Mouse (Mus musculus): Measurements from ENCODE around the gene Trappc6a. TPM values are rescaled to one million over a fixed set of nuclear protein-coding genes. Genes with fewer than 3 reads are reported as not detected.
"Not testable (repeated sequence)": the region's sequence is repeated elsewhere in the genome, so short reads cannot be mapped to it uniquely, and the experiment has no call there.

The Trappc6a gene
- polyA plus RNA-seq, 1 experiment from 2014 or later, result 67.8 TPM

GRCm38 (mm10) chr7:19509786-19510185 is 1.6 kb downstream of the Trappc6a start:
- peak overlapping the region; percentile 97 for H3K4me2 ChIP-seq (replicated peaks)
- peaks cover 22% of the 10 kb centered on the region for H3K4me1 ChIP-seq
- peak overlapping the region; percentile 63 for H3K4me3 ChIP-seq
- 93% methylated on average over 7 of the region's 7 CpGs for WGBS
- ATAC-seq (ENCODE audit: low FRiP score, low read depth), result no peak
- no peak overlapping the region for H3K9ac ChIP-seq
- H3K27me3 ChIP-seq, result no peaks in the 10 kb centered on the region
- H3K36me3 ChIP-seq, result no peaks in the 10 kb centered on the region
- no peaks in the 10 kb centered on the region for H3K9me3 ChIP-seq
- H3K27ac ChIP-seq, result no peak overlapping the region

- H3K36me3 ChIP-seq; H3K9me3 ChIP-seq; H3K4me3 ChIP-seq; H3K27ac ChIP-seq; ATAC-seq (ENCODE audit: low FRiP score, low read depth); H3K9ac ChIP-seq; H3K4me2 ChIP-seq (replicated peaks): not testable (repeated sequence)
- Histone ChIP-seq H3K27me3 (peaks cover 14% of the 10 kb centered on the region), H3K4me1 (peaks cover 16% of the 10 kb centered on the region)
- WGBS, result 91% methylated on average over 6 of the region's 7 CpGs
Measured at GRCm38 (mm10) chr7:19511934-19512333, 3.7 kb downstream of the Trappc6a start.

- peaks cover 13% of the 10 kb centered on the region for H3K4me1 ChIP-seq
- ATAC-seq (ENCODE audit: low FRiP score, low read depth), result no peak
- peaks cover 18% of the 10 kb centered on the region for H3K27me3 ChIP-seq
- H3K36me3 ChIP-seq, result no peaks in the 10 kb centered on the region
- no peak overlapping the region for H3K9ac ChIP-seq
- WGBS, result 75% methylated on average over 6 of the region's 6 CpGs
- H3K9me3 ChIP-seq, result no peaks in the 10 kb centered on the region
- H3K4me2 ChIP-seq (replicated peaks), result no peak overlapping the region
- no peak overlapping the region for H3K27ac ChIP-seq
- H3K4me3 ChIP-seq, result no peak overlapping the region
Measured at GRCm38 (mm10) chr7:19512353-19512752, 4.2 kb downstream of the Trappc6a start.

- no peaks in the 10 kb centered on the region for H3K36me3 ChIP-seq
- peak within 1 kb of the TSS; percentile 61 for H3K9ac ChIP-seq
- H3K4me2 ChIP-seq (replicated peaks), result peak within 1 kb of the TSS; percentile 52
- peaks cover 15% of the 10 kb centered on the region for H3K4me1 ChIP-seq
- H3K9me3 ChIP-seq, result no peaks in the 10 kb centered on the region
- H3K27ac ChIP-seq, result no peak within 1 kb of the TSS
- 4% methylated on average over 26 of the region's 29 CpGs for WGBS
- no peak for ATAC-seq (ENCODE audit: low FRiP score, low read depth)
- peak within 1 kb of the TSS; percentile 7; the same call in 1 of the 2 replicates for H3K4me3 ChIP-seq
- peaks cover 72% of the 10 kb centered on the region for H3K27me3 ChIP-seq
Measured at GRCm38 (mm10) chr7:19517652-19518365, 9.6 kb downstream of the Trappc6a start, which contains the start of gene Nkpd1. TSS of gene Nkpd1 (plus strand) at chr7:19517838.

GRCm38 (mm10) chr7:19520032-19520431 is 11.8 kb downstream of the Trappc6a start:
- peaks cover 35% of the 10 kb centered on the region for H3K4me1 ChIP-seq
- H3K4me3 ChIP-seq, result peak overlapping the region; percentile 29
- H3K4me2 ChIP-seq (replicated peaks), result peak overlapping the region; percentile 58
- H3K27me3 ChIP-seq, result peaks cover 95% of the 10 kb centered on the region
- no peak for ATAC-seq (ENCODE audit: low FRiP score, low read depth)
- no peaks in the 10 kb centered on the region for H3K9me3 ChIP-seq
- 3% methylated on average over 20 of the region's 23 CpGs for WGBS
- peak overlapping the region; percentile 59 for H3K9ac ChIP-seq
- no peaks in the 10 kb centered on the region for H3K36me3 ChIP-seq
- H3K27ac ChIP-seq, result no peak overlapping the region

- peaks cover 85% of the 10 kb centered on the region for H3K27me3 ChIP-seq
- H3K9me3 ChIP-seq, result no peaks in the 10 kb centered on the region
- peaks cover 1% of the 10 kb centered on the region for H3K36me3 ChIP-seq
- H3K9ac ChIP-seq, result peak overlapping the region; percentile 40; the same call in 1 of the 2 replicates
- H3K4me3 ChIP-seq, result peak overlapping the region; percentile 49
- ATAC-seq (ENCODE audit: low FRiP score, low read depth), result no peak
- H3K4me2 ChIP-seq (replicated peaks), result peak overlapping the region; percentile 89
- no peak overlapping the region for H3K27ac ChIP-seq
- WGBS, result 11% methylated on average over 72 of the region's 72 CpGs
- H3K4me1 ChIP-seq, result peaks cover 30% of the 10 kb centered on the region
Measured at GRCm38 (mm10) chr7:19523017-19523756, 15.0 kb downstream of the Trappc6a start.

GRCm38 (mm10) chr7:19523757-19524419 is 15.7 kb downstream of the Trappc6a start:
- H3K4me2 ChIP-seq (replicated peaks), result peak overlapping the region; percentile 89
- H3K36me3 ChIP-seq, result peaks cover 8% of the 10 kb centered on the region
- WGBS, result under 1% methylated on average over 64 of the region's 64 CpGs
- H3K27ac ChIP-seq, result no peak overlapping the region
- H3K4me3 ChIP-seq, result peak overlapping the region; percentile 49
- H3K4me1 ChIP-seq, result peaks cover 30% of the 10 kb centered on the region
- peak overlapping the region; percentile 51 for H3K9ac ChIP-seq
- no peaks in the 10 kb centered on the region for H3K9me3 ChIP-seq
- peaks cover 78% of the 10 kb centered on the region for H3K27me3 ChIP-seq
- ATAC-seq (ENCODE audit: low FRiP score, low read depth), result peak; percentile 45

GRCm38 (mm10) chr7:19524420-19525104 is 16.4 kb downstream of the Trappc6a start:
- peak; percentile 5; the same call in 1 of the 2 replicates for ATAC-seq (ENCODE audit: low FRiP score, low read depth)
- Histone ChIP-seq H3K36me3 (peaks cover 15% of the 10 kb centered on the region), H3K27me3 (peaks cover 71% of the 10 kb centered on the region), H3K4me1 (peaks cover 29% of the 10 kb centered on the region), H3K4me3 (peak overlapping the region; percentile 49), H3K4me2 (replicated peaks) (peak overlapping the region; percentile 89), H3K9me3 (no peaks in the 10 kb centered on the region), H3K27ac (no peak overlapping the region), H3K9ac (peak overlapping the region; percentile 51)
- 13% methylated on average over 24 of the region's 24 CpGs for WGBS

- H3K9me3 ChIP-seq, result no peaks in the 10 kb centered on the region
- H3K9ac ChIP-seq, result no peak overlapping the region
- H3K36me3 ChIP-seq, result peaks cover 20% of the 10 kb centered on the region
- H3K4me2 ChIP-seq (replicated peaks), result no peak overlapping the region
- 70% methylated on average over 2 of the region's 2 CpGs for WGBS
- no peak for ATAC-seq (ENCODE audit: low FRiP score, low read depth)
- H3K27ac ChIP-seq, result no peak overlapping the region
- H3K4me1 ChIP-seq, result peaks cover 24% of the 10 kb centered on the region
- no peak overlapping the region for H3K4me3 ChIP-seq
- H3K27me3 ChIP-seq, result peaks cover 66% of the 10 kb centered on the region
Measured at GRCm38 (mm10) chr7:19525105-19525481, 16.9 kb downstream of the Trappc6a start.

GRCm38 (mm10) chr7:19531077-19531476 is 22.9 kb downstream of the Trappc6a start:
- 70% methylated on average over 10 of the region's 10 CpGs for WGBS

GRCm38 (mm10) chr7:19532240-19532639 is 24.0 kb downstream of the Trappc6a start:
- Histone ChIP-seq H3K27ac (no peak overlapping the region), H3K9ac (no peak overlapping the region), H3K4me2 (replicated peaks) (no peak overlapping the region), H3K4me3 (no peak overlapping the region), H3K9me3 (no peaks in the 10 kb centered on the region), H3K36me3 (peaks cover 79% of the 10 kb centered on the region), H3K27me3 (no peaks in the 10 kb centered on the region), H3K4me1 (peaks cover 10% of the 10 kb centered on the region)
- 0 out of 2 replicates have a peak, but pooled peaks have one; percentile 32 for ATAC-seq (ENCODE audit: low FRiP score, low read depth)
- 91% methylated on average over 14 of the region's 14 CpGs for WGBS

More at GRCm38 (mm10) chr7:19531077-19531476, 22.9 kb downstream of the Trappc6a start:
- Histone ChIP-seq H3K9ac (no peak overlapping the region), H3K4me1 (0 out of 2 replicates have a peak, but pooled peaks cover under 1% of the 10 kb centered on the region), H3K36me3 (peaks cover 79% of the 10 kb centered on the region), H3K27ac (no peak overlapping the region), H3K9me3 (no peaks in the 10 kb centered on the region), H3K4me3 (no peak overlapping the region), H3K27me3 (peaks cover 6% of the 10 kb centered on the region; the same call in 1 of the 2 replicates), H3K4me2 (replicated peaks) (no peak overlapping the region)
- ATAC-seq (ENCODE audit: low FRiP score, low read depth), result no peak

All from limb, embryonic 13.5 days (tissue).